Mouse (Mus musculus): ENCODE results near the gene Tmem252.

DNA sequence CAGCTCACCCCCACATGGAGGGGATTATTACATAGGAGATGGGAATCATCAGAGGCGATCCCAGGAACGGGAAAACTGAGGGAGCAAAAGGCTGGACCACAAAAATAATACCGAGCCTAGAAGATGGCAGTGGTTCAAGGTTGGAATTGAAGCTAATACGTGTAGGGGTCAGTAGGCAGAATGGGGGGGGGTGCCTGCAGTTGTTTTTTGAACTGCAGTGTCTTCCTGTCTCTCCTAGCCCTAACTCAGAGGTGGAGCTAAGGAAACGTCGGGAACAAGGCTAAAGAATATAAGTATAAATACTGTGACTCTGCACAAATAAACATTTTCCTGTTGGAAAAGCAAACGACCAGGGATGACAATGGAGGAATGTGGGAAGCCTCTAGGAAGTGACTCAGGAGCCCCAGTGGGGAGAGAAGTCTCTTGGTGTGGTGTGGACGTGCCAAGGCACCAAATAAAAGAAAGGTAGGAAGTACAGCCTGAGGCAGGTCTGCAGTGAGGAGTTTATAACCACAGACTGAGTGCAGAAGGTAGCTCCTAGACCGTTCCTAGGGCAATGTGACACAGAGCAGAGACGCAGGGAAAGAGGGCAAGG lies 1.3 kb upstream of the Tmem252 start:
- no peak for TF ChIP-seq ZNF384 (IDR thresholded peaks at IDR 0.05; ENCODE audit: low read depth, low read length)
- no peak for TF ChIP-seq HCFC1 (IDR thresholded peaks at IDR 0.05; ENCODE audit: borderline replicate concordance, insufficient read depth, low read length)
- no peak for TF ChIP-seq MAFK (IDR thresholded peaks at IDR 0.05; ENCODE audit: insufficient read depth, low read depth, low read length)
- TF ChIP-seq ZC3H11A (IDR thresholded peaks at IDR 0.05; ENCODE audit: borderline replicate concordance, low read depth, low read length), result no peak

Data from ES-E14 (cell line).